Mouse (Mus musculus): ENCODE measurements around the gene Vmn1r107.
"Not testable (repeated sequence)": the region's sequence is repeated elsewhere in the genome, so short reads cannot be mapped to it uniquely, and the experiment has no call there.

The Vmn1r107 gene

DNA sequence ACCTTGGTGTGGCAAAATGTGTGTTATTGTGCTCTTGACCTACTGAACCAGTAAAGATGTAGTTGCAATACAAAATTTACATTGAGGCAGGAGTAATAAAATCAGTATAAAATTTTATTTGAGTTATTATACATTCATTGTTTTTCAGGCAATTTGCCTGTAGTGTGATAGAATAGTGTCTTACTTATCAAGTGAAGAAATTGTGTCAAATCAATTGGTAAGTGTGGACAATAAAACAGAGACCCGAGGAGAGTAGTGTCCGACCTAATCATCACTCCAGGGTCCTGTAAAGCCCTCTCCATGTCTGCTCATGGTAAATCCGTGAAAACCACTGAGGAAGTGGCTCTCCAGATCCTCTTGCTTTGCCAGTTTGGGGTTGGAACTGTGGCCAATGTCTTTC, at the start of gene Vmn1r107:
Vmn1r107 (plus strand) TSS at position 301 of the 400 bp plus-strand sequence.
- DNase-seq: not testable (repeated sequence)

DNA sequence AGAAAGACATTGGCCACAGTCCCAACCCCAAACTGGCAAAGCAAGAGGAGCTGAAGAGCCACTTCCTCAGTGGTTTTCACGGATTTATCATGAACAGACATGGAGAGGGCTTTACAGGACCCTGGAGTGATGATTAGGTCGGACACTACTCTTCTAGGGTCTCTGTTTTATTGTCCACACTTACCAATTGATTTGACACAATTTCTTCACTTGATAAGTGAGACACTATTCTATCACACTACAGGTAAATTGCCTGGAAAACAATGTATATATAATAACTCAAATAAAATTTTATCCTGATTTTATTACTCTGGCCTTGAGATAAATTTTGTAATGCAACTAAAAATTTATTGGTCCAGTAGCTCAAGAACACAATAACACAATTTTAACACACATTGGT, 34.4 kb downstream of the Vmn1r107 start, which contains the start of gene Vmn1r111:
Vmn1r111 (minus strand) TSS at position 101 of the 400 bp plus-strand sequence.
- not testable (repeated sequence) for DNase-seq

Measured in cerebellum, adult 9-10 months (tissue).